Mouse (Mus musculus): ENCODE measurements at regions not wholly inside any gene's neighbourhood (a gene's known extent, or its start where the extent isn't known, plus 50 kb on each side); places are given as distances from the start of the nearest gene placed in this dataset.
"Not testable (repeated sequence)": the region's sequence is repeated elsewhere in the genome, so short reads cannot be mapped to it uniquely, and the experiment has no call there.

DNA sequence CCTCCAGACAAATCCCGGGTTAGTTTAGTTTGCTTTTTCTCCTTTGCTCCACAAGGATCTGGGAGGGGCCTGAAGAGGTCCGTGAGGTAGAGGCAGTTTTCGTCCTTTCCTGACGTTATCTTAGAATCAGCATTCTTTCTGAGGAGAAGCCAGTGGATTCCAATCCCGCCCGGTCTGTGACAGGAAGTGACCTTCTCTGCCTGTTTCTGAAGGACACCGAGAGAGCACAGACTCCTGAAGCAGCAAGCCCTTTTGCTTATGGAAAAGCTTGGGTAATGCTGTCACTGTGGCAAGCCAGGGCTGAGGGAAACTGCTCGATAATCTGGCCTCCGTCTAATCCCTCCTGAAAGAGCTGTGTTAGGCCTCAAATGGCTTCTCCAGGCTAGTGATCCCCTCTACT is 67.7 kb downstream of the Vcpkmt start:
- DNase-seq (ENCODE audit: low spot score) (no peak), ATAC-seq (ENCODE audit: extremely low read depth, insufficient number of reproducible peaks, low FRiP score, poor library complexity, severe bottlenecking) (no peak)
- Histone ChIP-seq H3K4me3 (ENCODE audit: low read depth, low read length) (no peak overlapping the region), H3K27me3 (ENCODE audit: insufficient read depth, low read length) (peaks cover 27% of the 10 kb centered on the region), H3K4me1 (ENCODE audit: insufficient read depth, low read depth, low read length) (peaks cover 8% of the 10 kb centered on the region), H3K36me3 (replicated peaks) (no peaks in the 10 kb centered on the region), H3K9me3 (replicated peaks) (no peaks in the 10 kb centered on the region)
- TF ChIP-seq CTCF (IDR thresholded peaks at IDR 0.05; ENCODE audit: low read depth, low read length) (no peak), POLR2AphosphoS5 (IDR thresholded peaks at IDR 0.05; ENCODE audit: insufficient replicate concordance, low read depth, low read length) (no peak)

DNA sequence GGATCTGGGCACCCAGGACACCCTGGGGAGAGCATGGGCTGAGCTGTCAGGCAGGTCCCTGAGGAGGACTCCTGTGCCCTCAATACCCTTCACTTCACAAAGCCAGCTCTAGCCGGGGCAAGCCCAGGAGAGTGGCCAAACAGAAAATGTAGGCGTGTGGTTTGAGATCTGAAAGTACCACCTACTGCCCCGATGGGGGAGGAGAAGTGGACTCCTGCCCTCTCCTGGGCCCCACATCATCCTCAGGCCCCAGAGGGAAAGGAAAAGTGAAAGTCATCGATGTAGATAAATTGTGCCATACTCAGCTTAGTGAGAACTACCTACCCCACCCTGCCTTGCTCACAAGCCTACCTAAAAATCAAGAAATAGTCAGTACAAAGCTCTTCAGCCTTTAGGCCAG is 69.7 kb downstream of the Vcpkmt start:
- Histone ChIP-seq H3K9me3 (replicated peaks) (no peaks in the 10 kb centered on the region; the same call in 1 of the 2 replicates), H3K4me1 (ENCODE audit: insufficient read depth, low read depth, low read length) (peaks cover 8% of the 10 kb centered on the region), H3K4me3 (ENCODE audit: low read depth, low read length) (peak overlapping the region; percentile 14; the same call in 1 of the 2 replicates), H3K36me3 (replicated peaks) (no peaks in the 10 kb centered on the region), H3K27me3 (ENCODE audit: insufficient read depth, low read length) (peaks cover 31% of the 10 kb centered on the region)
- ATAC-seq (ENCODE audit: extremely low read depth, insufficient number of reproducible peaks, low FRiP score, poor library complexity, severe bottlenecking) (0 out of 2 replicates have a peak, but pooled peaks have one; percentile 23), DNase-seq (ENCODE audit: low spot score) (no peak)
- TF ChIP-seq POLR2AphosphoS5 (IDR thresholded peaks at IDR 0.05; ENCODE audit: insufficient replicate concordance, low read depth, low read length), result no peak
- no peak for TF ChIP-seq GATA2 (IDR thresholded peaks at IDR 0.05; ENCODE audit: borderline replicate concordance, low read depth, low read length)
- TF ChIP-seq GATA1 (IDR thresholded peaks at IDR 0.05; ENCODE audit: borderline replicate concordance, low read length), result no peak
- no peak for TF ChIP-seq TAL1 (conservative IDR thresholded peaks at IDR 0.05; ENCODE audit: low read depth, low read length)
- TF ChIP-seq CTCF (IDR thresholded peaks at IDR 0.05; ENCODE audit: low read depth, low read length), result no peak

DNA sequence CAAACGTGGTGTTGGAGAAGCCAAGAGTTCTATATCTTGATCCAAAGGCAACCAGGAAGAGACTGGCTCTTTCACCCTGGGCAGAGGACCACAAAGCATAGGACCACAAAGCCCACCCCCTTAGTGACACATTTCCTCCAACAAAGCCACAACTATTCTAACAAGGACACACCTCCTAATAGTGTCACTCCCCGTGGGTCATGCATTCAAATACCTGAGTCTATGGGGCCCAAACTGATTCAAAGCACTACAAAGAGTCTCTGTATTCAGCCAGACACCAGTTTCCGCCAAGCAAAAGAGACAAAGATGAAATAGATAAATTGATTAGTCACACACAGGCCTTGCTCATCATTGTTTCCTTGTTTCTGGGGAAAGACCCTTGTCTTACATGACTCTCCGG is 72.1 kb downstream of the Vcpkmt start:
- no peak overlapping the region for H3K4me3 ChIP-seq (ENCODE audit: low read depth, low read length)
- no peak for TF ChIP-seq CTCF (IDR thresholded peaks at IDR 0.05; ENCODE audit: low read depth, low read length)
- no peak for TF ChIP-seq POLR2AphosphoS5 (IDR thresholded peaks at IDR 0.05; ENCODE audit: insufficient replicate concordance, low read depth, low read length)
- TF ChIP-seq TAL1 (conservative IDR thresholded peaks at IDR 0.05; ENCODE audit: low read depth, low read length), result no peak
- no peak for TF ChIP-seq GATA1 (IDR thresholded peaks at IDR 0.05; ENCODE audit: borderline replicate concordance, low read length)
- no peak for TF ChIP-seq GATA2 (IDR thresholded peaks at IDR 0.05; ENCODE audit: borderline replicate concordance, low read depth, low read length)
- H3K36me3 ChIP-seq (replicated peaks), result no peaks in the 10 kb centered on the region
- no peak for ATAC-seq (ENCODE audit: extremely low read depth, insufficient number of reproducible peaks, low FRiP score, poor library complexity, severe bottlenecking)
- no peaks in the 10 kb centered on the region; the same call in 1 of the 2 replicates for H3K9me3 ChIP-seq (replicated peaks)
- peaks cover 5% of the 10 kb centered on the region for H3K4me1 ChIP-seq (ENCODE audit: insufficient read depth, low read depth, low read length)
- peaks cover 31% of the 10 kb centered on the region for H3K27me3 ChIP-seq (ENCODE audit: insufficient read depth, low read length)
- no peak for DNase-seq (ENCODE audit: low spot score)

DNA sequence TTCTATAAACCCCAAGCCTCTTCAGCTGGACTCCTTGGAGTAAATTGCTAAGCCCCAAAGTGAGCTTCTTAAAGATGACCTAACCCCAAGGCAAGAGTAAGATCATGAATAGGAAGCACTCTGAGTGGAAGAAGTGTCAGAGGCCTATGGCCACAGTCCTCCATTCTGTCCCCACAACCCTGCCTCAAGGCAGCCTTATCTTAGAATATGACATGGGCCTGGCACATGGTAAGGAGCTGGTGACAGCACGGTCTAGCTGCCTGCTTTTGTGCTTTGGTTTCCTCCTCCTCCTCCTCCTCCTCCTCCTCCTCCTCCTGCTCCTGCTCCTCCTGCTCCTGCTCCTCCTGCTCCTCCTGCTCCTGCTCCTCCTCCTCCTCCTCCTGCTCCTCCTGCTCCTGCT is 73.6 kb downstream of the Vcpkmt start:
- not testable (repeated sequence) for ATAC-seq (ENCODE audit: extremely low read depth, insufficient number of reproducible peaks, low FRiP score, poor library complexity, severe bottlenecking); H3K9me3 ChIP-seq (replicated peaks); H3K4me1 ChIP-seq (ENCODE audit: insufficient read depth, low read depth, low read length); H3K36me3 ChIP-seq (replicated peaks); DNase-seq (ENCODE audit: low spot score); H3K4me3 ChIP-seq (ENCODE audit: low read depth, low read length)
- H3K27me3 ChIP-seq (ENCODE audit: insufficient read depth, low read length), result peaks cover 33% of the 10 kb centered on the region

DNA sequence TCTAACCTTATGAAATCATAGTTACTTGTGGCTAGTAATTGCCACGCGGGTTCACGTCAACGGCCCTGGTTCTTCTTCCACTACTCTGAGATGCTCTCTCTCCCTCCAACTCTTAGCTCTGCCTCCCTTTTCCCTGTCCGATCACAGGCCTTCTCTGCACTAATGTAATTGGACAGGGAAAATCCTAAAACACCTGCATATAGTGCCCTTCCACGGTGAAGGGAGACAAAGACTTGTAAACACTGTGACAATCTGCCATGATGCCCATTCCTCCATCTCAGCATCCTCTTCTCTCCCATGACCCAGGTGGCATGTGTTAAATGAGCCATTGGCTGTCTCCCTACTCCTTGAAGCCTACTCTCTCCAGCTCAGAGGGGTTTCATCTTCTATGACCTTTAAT is 74.9 kb downstream of the Vcpkmt start:
- Histone ChIP-seq H3K27me3 (ENCODE audit: insufficient read depth, low read length) (peaks cover 29% of the 10 kb centered on the region), H3K36me3 (replicated peaks) (no peaks in the 10 kb centered on the region), H3K4me3 (ENCODE audit: low read depth, low read length) (no peak overlapping the region), H3K9me3 (replicated peaks) (no peaks in the 10 kb centered on the region; the same call in 1 of the 2 replicates), H3K4me1 (ENCODE audit: insufficient read depth, low read depth, low read length) (peaks cover under 1% of the 10 kb centered on the region; the same call in 1 of the 2 replicates)
- DNase-seq (ENCODE audit: low spot score) (no peak), ATAC-seq (ENCODE audit: extremely low read depth, insufficient number of reproducible peaks, low FRiP score, poor library complexity, severe bottlenecking) (no peak)
- TF ChIP-seq CTCF (IDR thresholded peaks at IDR 0.05; ENCODE audit: low read depth, low read length) (no peak), TAL1 (conservative IDR thresholded peaks at IDR 0.05; ENCODE audit: low read depth, low read length) (no peak), POLR2AphosphoS5 (IDR thresholded peaks at IDR 0.05; ENCODE audit: insufficient replicate concordance, low read depth, low read length) (no peak), GATA2 (IDR thresholded peaks at IDR 0.05; ENCODE audit: borderline replicate concordance, low read depth, low read length) (no peak), GATA1 (IDR thresholded peaks at IDR 0.05; ENCODE audit: borderline replicate concordance, low read length) (no peak)

DNA sequence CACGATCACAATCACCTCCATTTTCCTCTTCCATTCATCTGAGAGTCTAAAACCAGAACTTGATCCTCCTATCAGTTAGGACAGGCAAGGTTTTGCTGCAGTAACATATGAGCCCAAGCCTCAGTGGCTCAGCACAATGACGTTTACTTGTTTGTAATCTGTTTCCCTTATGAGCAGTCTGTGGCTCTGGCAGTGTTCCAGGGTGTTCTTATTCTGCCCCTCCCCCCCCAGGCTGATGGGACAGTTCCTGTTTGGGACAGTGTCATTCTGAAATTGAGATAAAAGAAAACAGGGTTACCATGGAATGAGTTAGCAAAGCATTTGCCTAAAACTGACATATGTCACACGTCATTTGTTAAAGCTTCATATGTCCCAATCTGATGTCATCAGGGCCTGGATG is 75.5 kb downstream of the Vcpkmt start:
- H3K4me1 ChIP-seq (ENCODE audit: insufficient read depth, low read depth, low read length), result no peaks in the 10 kb centered on the region
- no peak overlapping the region for H3K4me3 ChIP-seq (ENCODE audit: low read depth, low read length)
- TF ChIP-seq POLR2AphosphoS5 (IDR thresholded peaks at IDR 0.05; ENCODE audit: insufficient replicate concordance, low read depth, low read length), result no peak
- no peak for TF ChIP-seq GATA2 (IDR thresholded peaks at IDR 0.05; ENCODE audit: borderline replicate concordance, low read depth, low read length)
- no peak for TF ChIP-seq TAL1 (conservative IDR thresholded peaks at IDR 0.05; ENCODE audit: low read depth, low read length)
- TF ChIP-seq CTCF (IDR thresholded peaks at IDR 0.05; ENCODE audit: low read depth, low read length), result no peak
- no peak for TF ChIP-seq GATA1 (IDR thresholded peaks at IDR 0.05; ENCODE audit: borderline replicate concordance, low read length)
- ATAC-seq (ENCODE audit: extremely low read depth, insufficient number of reproducible peaks, low FRiP score, poor library complexity, severe bottlenecking), result no peak
- no peak for DNase-seq (ENCODE audit: low spot score)
- peaks cover 29% of the 10 kb centered on the region for H3K27me3 ChIP-seq (ENCODE audit: insufficient read depth, low read length)
- no peaks in the 10 kb centered on the region for H3K36me3 ChIP-seq (replicated peaks)
- no peaks in the 10 kb centered on the region; the same call in 1 of the 2 replicates for H3K9me3 ChIP-seq (replicated peaks)

DNA sequence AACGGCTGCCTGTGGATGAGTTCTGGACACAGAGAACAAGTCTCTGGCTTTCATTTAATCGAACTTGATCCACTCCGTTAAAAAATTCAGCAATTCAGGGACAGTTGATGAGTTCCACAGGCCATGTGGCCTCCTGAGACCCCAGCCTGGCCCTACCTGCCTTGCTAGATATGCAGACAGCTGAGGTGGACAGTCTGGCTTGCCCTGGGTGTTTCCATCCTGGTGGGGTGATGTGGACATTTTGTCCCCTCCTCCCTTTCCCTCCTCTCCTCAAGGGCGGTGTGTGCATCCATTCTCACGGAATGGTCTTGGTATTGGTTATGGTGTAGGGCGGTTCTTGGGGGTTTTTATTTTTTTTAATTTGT is 80.1 kb downstream of the Vcpkmt start:
- H3K9me3 ChIP-seq (replicated peaks), result no peaks in the 10 kb centered on the region
- DNase-seq (ENCODE audit: low spot score) (no peak), ATAC-seq (ENCODE audit: extremely low read depth, insufficient number of reproducible peaks, low FRiP score, poor library complexity, severe bottlenecking) (no peak)
- no peaks in the 10 kb centered on the region; the same call in 1 of the 2 replicates for H3K4me1 ChIP-seq (ENCODE audit: insufficient read depth, low read depth, low read length)
- no peak for TF ChIP-seq CTCF (IDR thresholded peaks at IDR 0.05; ENCODE audit: low read depth, low read length)
- no peak for TF ChIP-seq TAL1 (conservative IDR thresholded peaks at IDR 0.05; ENCODE audit: low read depth, low read length)
- no peak for TF ChIP-seq GATA2 (IDR thresholded peaks at IDR 0.05; ENCODE audit: borderline replicate concordance, low read depth, low read length)
- no peak for TF ChIP-seq POLR2AphosphoS5 (IDR thresholded peaks at IDR 0.05; ENCODE audit: insufficient replicate concordance, low read depth, low read length)
- TF ChIP-seq GATA1 (IDR thresholded peaks at IDR 0.05; ENCODE audit: borderline replicate concordance, low read length), result no peak
- no peaks in the 10 kb centered on the region for H3K36me3 ChIP-seq (replicated peaks)
- H3K27me3 ChIP-seq (ENCODE audit: insufficient read depth, low read length), result peaks cover 27% of the 10 kb centered on the region
- no peak overlapping the region for H3K4me3 ChIP-seq (ENCODE audit: low read depth, low read length)

Measured in G1E (cell line).